Mouse (Mus musculus): ENCODE data around the gene Bach2.
A peak's percentile ranks its signal among the peaks of the same experiment; 100 is the strongest.

The Bach2 gene

DNA sequence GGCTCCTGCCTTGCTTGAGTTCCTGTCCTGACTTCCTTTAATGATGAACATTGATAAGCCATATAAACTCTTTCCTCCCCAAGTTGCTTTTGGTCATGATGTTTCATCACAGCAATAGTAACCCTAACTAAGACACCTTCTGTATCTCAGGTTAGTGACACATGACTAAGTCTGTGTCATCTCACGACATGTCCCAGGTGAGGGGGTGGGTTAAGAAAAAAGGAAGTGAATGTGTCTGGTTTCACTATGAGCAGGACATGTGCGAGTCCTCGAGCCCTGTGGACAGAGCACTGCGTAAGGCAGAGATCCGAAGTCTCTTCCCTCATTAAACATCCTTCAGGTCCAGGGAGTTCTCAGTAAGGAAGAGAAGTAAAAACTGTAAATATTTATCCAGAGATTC, 162.9 kb downstream of the Bach2 start:
- no peak for DNase-seq

DNA sequence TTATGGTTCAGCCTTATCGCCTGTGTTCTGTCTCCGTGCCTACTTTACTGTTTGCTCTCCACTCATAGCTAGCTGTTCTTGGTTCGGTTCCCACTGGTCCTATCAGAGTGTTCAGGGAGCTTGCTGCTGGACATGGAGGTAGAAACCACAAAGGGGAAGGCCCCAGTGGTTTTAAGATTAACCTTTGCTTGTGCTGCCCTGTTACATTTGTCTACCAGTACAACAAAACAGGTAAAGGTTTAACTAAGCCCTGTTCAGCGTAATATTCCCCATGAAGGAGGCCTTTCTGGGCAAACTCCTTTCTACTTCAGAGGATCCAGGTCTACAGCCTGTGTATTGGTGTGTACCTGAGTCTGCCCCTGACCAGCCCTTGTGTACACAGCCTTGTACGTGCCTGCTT, 164.9 kb downstream of the Bach2 start:
- no peak for DNase-seq

DNA sequence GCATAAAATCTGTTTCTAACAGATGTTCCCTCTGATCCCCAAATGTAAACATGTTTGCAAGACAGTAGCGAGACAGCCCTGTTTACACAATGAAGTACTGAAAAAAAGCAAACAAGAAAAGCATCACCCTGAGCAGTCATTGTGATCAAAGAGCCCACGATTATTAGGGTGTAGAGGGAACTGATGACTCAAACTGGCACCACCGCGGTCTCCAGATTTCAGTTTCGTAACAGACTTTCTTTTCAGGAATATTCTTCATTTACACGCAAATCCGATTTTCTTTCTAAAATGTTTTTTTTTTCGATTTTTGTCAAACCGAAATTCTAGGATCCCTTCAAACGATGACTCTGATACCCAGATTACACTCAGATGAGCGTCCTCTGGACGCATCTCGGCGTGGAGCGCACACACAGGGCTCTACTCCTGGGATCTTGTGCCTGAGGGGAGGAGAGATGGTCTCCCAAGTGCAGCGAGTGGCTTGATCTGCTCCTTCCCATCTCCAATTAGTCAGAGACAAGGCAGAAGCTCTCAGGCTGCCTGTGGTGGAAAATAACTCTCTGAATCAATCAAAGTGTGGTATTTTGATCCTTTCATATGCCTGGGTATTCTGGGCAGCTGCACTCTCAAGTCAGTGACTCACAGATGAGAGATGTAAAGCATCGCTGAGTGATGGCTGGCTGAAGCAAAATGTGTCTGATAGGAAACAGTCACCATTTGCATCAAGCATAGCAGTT, 166.7 kb downstream of the Bach2 start:
- peak; percentile 17 for DNase-seq

DNA sequence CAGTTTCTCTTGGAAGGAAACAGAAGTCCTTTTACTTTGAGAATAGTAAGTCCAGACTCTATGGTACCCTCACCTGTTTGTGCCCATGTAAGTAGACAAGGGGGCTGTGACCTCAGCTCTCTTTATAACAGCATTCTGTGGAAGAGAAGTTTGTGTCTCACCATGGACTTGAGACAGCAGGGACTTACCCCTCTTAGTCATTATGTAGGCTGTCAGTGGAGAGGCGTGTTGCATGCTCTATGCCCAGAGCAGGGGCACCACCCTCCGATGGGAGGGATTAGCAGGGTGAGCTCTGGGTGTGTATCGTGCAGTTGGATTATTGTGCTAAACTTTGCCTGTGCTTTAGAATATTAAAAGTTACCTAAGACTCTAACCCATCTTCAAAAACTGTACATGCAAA, 167.4 kb downstream of the Bach2 start:
- no peak for DNase-seq

DNA sequence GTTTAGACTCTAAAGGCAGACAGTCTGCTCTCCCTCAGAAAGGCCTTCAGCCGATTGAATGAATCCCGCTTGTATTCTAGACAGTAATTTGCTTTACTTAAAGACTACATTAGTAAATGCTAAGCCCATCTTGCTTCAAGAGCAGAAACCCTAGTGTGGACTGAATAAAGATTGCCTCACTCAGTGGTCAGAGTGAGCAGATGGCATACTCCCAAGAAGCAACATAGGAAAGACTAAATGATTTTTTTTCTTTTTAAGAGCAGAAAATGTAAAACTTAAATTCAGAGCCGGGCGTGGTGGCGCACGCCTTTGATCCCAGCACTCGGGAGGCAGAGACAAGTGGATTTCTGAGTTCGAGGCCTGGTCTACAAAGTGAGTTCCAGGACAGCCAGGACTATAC, 169.9 kb downstream of the Bach2 start:
- no peak for DNase-seq

DNA sequence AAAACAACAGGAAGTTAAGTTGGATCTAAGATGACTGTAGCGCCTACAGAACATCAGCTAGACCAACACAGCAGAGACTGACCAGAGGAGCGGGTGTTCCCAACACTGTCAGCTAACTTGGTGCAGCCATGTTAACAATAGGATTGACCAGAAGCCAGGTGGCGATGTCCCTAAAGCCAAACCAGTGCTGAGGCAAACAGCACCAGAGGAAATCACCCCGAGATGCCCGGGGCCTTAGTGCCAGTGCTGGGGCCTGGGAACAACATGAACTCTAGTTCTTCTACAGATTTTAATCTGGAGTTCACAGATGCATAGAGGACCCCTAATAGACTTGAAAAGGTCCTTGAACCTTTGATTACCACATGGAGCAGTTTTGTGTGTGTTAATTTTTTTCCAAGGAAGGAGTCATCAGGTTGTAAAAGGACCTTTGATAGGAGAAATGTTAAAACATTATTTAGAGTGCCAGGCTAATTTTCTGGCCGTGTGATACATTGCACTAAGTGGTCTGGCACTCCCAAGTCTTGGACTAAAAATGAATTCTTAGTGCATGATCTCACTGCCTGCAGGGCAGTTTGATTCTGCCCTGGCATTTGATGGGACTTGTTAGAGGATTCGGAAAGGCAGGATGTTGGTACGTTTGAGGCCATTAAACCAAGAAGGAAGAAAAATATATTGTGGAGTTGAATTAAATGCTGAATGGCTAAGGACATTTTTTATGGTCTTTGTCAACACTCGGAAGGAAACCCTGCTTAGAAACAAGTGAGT, 170.7 kb downstream of the Bach2 start:
- DNase-seq = no peak

DNA sequence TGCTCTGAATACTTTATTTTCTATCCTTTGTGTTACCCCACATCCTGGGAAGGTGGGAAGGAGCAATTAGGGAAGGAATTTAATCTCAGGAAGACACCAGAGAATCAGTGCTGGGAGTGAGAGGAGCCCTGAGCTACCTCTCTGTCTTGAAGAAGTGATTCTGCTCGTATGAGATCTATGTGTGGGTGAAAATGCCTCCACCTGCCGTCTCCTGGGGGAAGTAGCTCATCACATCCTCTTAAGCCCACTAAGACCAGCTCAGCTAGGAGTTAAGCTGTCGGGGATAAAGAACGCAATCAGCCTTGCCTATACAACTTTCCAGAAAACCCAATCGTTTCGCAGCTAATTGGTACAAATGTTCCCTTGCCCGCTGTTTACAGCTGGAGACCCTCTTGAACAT, 174.5 kb downstream of the Bach2 start:
- peak; percentile 63 for DNase-seq

DNA sequence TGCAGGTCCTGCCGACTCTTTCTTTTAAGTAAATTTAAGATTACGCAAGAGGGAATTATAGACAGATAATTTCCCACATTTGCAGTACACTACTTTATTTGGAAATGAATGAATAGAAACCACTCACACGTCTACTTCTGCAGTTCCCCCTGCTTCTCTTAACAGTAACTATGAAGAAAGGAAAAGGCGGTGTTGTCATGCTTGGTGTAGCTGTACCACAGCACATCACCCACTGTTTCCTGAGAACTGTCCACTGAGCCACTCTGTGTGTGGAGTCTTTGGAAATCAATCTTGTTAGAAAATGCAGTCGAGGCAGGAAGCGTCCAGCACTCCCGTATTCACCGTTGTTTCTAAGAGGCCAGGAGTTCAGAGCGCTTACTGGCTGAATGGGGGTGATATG, 174.9 kb downstream of the Bach2 start:
- no peak for DNase-seq

DNA sequence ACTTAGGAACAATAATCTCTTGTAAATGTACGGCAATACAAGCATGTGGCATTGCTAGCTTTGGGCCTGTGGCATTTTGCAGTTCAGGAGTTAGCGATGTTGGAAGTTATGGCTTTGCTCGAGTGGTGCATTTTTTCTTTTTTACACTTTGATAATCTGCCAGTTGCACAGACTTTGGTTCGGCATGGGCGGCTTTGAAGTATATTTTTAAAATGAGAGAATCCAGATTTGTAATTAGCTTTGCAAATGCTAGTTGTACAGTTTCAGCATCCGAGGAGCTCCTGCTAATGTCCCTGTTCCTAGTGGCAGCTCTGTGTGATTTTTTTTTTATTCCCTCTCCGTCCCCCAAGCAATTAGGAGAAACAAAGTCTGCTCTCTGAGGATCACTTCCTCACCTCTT, 176.4 kb downstream of the Bach2 start:
- DNase-seq = no peak

DNA sequence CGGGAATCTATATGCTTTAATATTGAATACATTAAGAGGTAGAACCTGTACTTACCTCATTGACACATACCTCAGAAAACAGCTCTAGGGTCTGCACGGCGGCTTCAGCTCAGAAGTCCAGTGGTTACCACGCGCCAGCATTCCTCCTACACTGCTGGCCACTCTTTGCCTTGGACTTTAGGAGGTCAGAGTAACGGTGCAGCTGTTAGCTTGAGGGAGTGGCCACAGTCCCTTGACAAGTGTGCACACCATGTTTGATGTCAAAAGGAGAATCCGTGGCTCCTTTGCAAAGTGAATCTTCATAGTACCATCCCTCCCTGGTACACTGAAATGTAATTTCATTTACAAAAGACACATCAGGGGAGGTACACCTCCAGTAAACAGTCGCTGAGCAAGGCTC, 179.3 kb downstream of the Bach2 start:
- DNase-seq = no peak

DNA sequence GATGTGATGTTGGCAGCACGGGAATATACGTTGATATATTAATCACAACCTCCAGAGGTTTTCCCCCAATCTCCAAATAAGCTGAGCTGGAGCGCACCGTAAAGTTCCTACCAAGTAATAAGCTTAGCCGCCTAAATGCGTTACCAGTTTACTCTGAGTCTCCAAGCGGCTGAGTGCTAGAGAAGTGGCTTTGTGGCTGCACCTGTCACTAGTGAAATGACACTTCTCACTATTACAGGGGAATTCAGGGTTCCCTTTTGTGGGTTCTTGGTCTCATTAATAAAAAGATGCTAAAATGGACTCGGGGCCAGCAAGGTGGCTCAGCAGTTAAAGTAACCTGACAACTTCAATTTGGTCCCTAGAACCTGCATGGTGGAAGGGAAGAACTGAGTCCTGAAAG, 183.0 kb downstream of the Bach2 start:
- no peak for DNase-seq

DNA sequence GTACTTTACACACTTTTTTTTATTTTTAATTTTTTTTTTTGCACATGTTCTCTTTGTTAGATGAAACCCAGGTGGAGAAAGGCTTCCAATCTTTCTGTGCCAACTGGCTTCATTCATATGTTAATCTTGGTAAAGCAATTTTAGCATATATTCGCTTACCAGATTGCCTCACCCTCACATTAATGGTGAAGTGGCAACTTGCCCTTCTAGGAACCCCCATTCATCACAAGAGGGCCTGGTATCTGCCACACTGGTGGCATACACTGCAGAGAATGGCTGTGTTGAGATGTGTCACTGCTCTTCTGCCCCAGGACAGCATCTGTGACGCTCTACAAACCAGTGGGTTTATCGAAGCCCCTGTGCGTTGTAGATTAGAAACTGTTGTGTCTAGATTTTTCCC, 183.8 kb downstream of the Bach2 start:
- no peak for DNase-seq

DNA sequence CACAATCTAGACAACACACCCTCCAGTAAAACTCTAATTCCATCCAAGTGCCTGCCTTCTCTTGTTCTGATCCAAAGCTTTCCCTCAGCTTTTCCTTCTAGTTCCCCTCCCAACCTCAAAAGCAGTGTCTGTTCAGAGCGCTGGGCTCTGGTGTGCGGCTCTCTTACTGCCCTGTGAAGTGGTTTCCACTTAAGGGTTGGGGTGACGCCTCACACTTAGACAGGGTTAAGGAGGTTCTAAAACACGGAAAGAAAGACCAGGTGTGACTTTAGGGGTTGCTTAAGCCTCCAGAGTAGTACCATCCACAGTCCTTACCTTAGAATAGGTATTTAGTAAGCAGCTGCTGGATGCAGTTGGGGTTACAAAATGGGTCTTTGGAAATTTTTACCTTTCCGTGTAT, 185.1 kb downstream of the Bach2 start:
- DNase-seq = no peak

DNA sequence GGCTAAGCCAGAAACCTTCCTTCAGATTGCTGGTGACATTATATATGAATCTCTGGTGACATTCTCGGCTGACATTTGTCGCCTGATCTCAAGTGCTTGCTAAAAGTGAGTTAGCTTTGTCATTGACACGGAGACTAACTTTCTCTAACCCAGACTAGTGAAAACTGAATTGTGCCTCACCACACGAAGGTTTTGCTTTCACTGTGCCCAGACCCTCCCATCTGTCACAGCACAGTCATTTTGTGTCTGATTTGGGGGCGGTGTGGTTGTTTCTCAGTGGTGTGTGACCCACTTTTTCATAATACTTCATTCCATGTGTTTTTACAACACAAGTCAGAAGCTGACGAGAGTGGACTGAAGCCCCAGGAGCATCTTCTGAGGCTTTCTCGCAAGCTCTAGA, 185.8 kb downstream of the Bach2 start:
- DNase-seq = no peak

DNA sequence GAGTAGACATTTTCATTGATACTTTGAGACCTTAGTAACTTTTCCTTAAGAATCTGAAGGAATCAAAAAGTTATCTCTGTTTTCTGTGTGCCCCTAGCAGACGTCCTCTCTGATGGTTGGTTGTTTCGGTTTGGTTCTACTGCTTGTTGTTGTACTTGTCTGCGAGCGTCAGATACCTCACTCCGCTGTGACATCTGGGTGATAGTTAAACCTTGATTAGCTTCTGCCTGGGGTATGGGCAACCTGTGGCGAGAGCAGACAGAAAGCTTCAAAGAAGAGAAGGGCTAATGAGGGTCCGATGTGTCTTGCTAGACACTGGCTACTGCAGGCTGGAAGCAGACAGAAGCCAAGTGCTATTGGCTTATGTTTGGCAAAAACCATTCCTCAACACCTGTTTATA, 186.5 kb downstream of the Bach2 start:
- no peak for DNase-seq

DNA sequence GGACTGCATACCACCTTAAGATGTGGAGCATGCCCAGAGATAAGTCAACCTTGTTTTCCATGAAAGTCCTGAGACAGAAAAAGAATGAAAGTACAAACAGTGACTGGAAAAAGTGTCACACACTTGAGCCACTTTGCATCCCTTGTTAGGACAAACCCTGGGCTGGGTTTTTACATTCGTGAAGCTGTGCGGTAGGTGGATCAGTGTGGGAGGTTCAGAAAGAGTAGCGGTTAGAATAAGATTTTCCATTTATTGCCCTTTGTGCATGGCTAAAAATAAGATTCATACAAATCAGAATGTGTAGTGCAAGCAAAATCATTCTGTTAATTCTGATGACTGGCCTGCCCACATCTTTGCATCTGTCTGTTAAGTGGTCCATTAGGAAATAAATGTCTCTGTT, 187.0 kb downstream of the Bach2 start:
- no peak for DNase-seq

DNA sequence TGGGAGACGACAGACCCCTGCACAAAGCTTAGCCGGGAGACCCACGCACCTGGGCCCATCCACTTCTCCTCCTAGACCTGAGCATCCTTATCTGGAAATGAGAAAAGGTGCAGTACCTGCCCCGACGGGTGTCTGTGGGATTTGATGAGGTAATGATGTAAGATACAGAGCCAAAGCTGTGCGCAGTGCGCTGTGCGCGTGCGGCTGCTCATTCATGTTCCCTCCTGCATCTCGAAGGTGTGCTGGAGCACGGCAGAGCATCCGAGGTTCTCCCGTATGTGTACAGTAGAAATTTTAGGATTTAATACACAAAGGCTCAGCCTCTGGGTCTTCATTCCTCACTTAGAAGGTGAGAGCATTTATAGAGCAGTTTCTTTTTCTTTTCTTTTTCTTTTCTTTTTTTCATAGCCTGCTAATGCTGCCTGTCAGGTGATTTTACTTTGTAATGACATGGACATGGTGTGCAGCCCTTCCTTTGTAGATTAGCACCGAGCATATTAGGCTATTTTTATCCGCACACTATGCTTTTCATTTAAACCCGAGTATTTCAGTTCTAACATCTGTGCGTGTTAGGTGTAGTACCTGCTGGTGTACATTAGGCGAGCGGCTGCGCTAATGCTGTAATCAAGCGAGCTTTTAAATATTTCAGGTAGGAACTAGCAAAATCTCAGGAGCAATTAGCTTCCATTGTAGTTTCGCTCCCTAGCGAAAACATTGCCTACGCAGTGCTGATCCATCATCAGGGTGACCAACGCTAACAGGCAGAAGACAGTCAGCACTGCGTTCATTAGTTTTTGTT, 188.4 kb downstream of the Bach2 start:
- no peak for DNase-seq

DNA sequence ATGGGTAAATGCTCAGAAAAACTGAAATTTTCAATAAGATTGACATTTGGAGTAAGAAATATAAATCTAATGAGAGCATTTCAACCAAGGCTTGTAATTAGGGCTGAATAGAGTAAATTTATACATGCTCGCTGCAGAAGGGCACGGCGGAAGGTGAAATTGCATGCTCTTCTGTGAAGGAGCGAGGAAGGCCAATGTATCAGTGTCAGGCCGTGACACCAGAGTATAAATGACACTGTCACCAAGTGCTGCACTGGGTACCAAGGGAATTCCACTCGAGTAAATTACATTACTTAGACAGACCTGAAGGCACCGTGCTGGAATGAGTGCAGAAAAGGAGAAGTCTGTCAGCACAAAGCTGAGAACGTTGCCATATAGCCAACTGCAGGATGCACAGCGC, 190.1 kb downstream of the Bach2 start:
- no peak for DNase-seq

DNA sequence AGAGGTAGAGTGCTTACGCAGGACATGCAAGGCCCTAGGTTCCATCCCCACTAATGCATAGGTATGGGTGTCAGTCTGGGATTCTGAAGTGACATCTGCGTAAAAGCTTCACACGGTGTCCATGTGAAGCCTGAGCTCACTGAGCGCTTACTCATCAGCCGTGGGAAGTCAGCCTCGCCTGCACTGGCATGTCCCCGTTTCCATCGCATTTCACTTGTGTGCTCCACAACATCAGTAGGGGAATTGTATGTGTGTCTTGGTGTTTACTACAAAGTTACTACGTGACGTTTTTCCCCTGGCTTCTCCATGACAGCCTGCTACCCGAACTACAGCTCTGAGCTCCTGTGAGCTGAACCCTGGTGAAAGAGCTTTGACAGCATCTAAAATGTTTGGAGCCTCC, 191.5 kb downstream of the Bach2 start:
- no peak for DNase-seq

DNA sequence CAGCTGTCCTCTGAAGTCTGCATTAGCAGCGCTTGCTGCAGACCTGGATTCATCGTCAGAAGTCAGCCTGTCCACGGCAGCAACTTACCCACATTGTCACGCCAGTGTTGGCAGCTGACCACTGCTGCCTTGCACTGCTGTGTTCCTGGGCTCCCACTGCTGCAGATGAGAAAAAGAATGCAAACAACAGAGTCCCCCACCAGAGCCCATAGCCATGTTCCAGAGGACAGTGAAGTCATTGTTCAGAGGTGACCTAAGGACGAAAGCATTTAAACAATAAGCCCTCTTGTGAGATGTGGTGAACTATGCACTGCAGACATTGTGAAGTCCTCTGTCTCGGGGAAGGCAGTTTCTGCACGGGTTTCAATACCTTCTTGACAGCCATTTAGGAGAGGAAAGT, 192.4 kb downstream of the Bach2 start:
- DNase-seq = peak; percentile 90

DNA sequence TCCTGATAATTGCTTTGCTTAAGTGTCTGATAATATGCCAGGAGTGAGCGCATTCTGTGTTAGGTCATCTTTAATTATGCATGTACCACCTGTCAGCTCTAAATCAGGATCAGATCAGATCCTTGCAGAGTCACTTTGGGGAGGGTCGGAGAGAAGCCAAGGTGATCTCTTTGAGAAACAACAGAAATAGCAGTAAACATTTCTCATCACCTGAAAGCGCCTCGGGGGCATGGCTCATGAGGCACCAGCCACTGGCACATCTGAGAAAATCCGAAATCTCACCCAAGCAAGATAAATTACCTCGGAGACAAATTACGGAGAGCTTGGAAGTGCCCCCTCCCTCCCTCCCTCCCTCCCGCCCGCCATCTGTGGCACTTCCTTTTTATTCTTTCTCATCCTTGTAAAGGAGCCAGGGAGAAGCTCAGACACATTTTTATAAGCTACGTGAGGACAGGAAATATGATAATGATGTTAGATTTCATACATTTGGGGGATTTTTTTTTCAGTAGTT, 193.7 kb downstream of the Bach2 start:
- DNase-seq = peak; percentile 41

DNA sequence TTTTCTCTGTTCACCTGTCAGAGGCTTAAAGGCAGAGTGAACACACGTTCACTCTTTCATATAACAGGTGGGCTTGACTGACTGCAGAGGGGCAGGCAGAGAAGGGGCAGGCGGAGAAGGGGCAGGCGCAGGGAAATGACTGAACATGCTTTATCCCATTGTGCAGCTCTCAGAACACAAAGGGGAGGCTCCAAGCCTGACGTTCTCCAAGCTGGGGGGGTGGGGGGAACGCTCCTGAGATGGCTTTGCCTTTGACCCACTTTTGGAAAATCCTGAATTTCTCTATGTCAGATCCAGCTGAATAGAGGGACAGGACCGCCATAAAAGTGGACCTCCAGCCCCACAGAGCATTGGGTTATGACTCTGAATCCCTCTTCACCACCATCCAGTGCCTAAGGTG, 194.3 kb downstream of the Bach2 start:
- peak; percentile 64 for DNase-seq

DNA sequence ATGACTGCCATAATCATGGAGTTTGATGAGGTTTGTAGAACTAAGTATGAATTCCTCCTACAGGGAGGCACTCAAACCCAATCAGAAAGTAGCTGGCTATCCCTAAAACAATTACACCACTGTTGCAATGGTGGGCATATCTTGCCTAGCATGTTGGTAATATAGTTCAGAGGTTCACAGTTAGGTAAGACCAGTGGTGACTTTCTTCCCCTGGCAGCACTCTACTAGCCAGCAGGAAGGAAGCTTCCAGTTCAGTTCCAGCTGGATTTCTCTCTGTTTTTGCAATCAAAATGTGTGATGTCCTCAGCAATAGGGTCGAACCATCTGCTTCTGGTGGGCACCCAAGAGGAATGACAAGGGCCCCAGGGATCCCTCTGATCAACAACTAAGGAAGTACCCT, 196.0 kb downstream of the Bach2 start:
- no peak for DNase-seq
